Mouse (Mus musculus) forebrain, embryonic 11.5 days (tissue): Measurements from ENCODE around the gene Oasl2. TPM values are rescaled to one million over a fixed set of nuclear protein-coding genes. Genes with fewer than 3 reads are reported as not detected.
"Not testable (repeated sequence)": the region's sequence is repeated elsewhere in the genome, so short reads cannot be mapped to it uniquely, and the experiment has no call there.

Source experiments
- ATAC-seq: fragments of 200-750 bp; cut with Nextera tagmentation; replicated peaks from 2 replicates; pipeline ENCODE4 v1.8.0; 2017; ENCODE audit warnings: moderate TSS enrichment; ENCODE audit not compliant: low FRiP score
- DNase-seq: peaks from one replicate; pipeline ENCODE4 v3.0.0-alpha.2; 2017; ENCODE audit warnings: low spot score
- H3K27ac ChIP-seq: fragments of 300-500 bp; sonication (generic); 2 replicates; pipeline ENCODE4 v1.5.1; 2014; ENCODE audit warnings: low read depth, low read length
- H3K27me3 ChIP-seq: fragments of 300-500 bp; sonication (generic); 2 replicates; pipeline ENCODE4 v1.6.1; 2014; ENCODE audit warnings: mild to moderate bottlenecking, low read length, mixed read lengths; ENCODE audit not compliant: control insufficient read depth, insufficient read depth
- H3K36me3 ChIP-seq: fragments of 300-500 bp; sonication (generic); 2 replicates; pipeline ENCODE4 v1.6.1; 2014; ENCODE audit warnings: mild to moderate bottlenecking, low read length, moderate library complexity, mixed read lengths; ENCODE audit not compliant: control insufficient read depth, insufficient read depth
- H3K4me1 ChIP-seq: fragments of 300-500 bp; sonication (generic); replicated peaks from 2 replicates; pipeline ENCODE4 v1.6.1; 2014; ENCODE audit warnings: low read length, mixed read lengths; ENCODE audit not compliant: control insufficient read depth, insufficient read depth
- H3K4me2 ChIP-seq: fragments of 300-500 bp; sonication (generic); 2 replicates; pipeline ENCODE4 v1.6.1; 2014; ENCODE audit warnings: low read depth, mild to moderate bottlenecking, low read length, moderate library complexity, mixed read lengths; ENCODE audit not compliant: severe bottlenecking
- H3K4me3 ChIP-seq: fragments of 300-500 bp; sonication (generic); 2 replicates; pipeline ENCODE4 v1.5.1; 2014; ENCODE audit warnings: low read depth, low read length
- H3K9ac ChIP-seq: fragments of 300-500 bp; sonication (generic); 2 replicates; pipeline ENCODE4 v1.6.1; 2014; ENCODE audit warnings: low read length
- H3K9me3 ChIP-seq: fragments of 300-500 bp; sonication (generic); 2 replicates; pipeline ENCODE4 v1.6.1; 2016; ENCODE audit warnings: low read length, mixed read lengths; ENCODE audit not compliant: control insufficient read depth
- WGBS: fragments of 180-500 bp; shearing (Covaris S2); extraction: QIAGEN DNeasy Blood & Tissue Kit; methylation state at CpG from one replicate; pipeline ENCODE4 v1.1.7; 2014; 5-methylcytosine and 5-hydroxymethylcytosine counted together
- polyA plus RNA-seq: library from polyadenylated mRNA; unstranded; fragments of >200 nt; fragmentation: Nextera tagmentation; extraction: Ambion mirVana; gene quantifications from 2 replicates; pipeline ENCODE4 v1.2.1, GENCODE M21; 2014

Oasl2 gene
- polyA plus RNA-seq, 1 experiment from 2014 or later: 1.4 TPM

GRCm38 (mm10) chr5:114875858-114876257 is 20.9 kb upstream of the Oasl2 start:
- WGBS: 60% methylated on average over 6 of the region's 6 CpGs
- H3K9me3 ChIP-seq: no peaks in the 10 kb centered on the region
- DNase-seq: no peak
- H3K27me3 ChIP-seq: no peaks in the 10 kb centered on the region
- H3K27ac ChIP-seq: no peak overlapping the region
- peaks cover 8% of the 10 kb centered on the region for H3K4me1 ChIP-seq
- H3K4me2 ChIP-seq: no peak overlapping the region
- peak overlapping the region; percentile 12; the same call in 1 of the 2 replicates for H3K9ac ChIP-seq
- ATAC-seq: no peak
- H3K36me3 ChIP-seq: no peaks in the 10 kb centered on the region
- no peak overlapping the region for H3K4me3 ChIP-seq

- Histone ChIP-seq H3K9me3 (no peaks in the 10 kb centered on the region), H3K36me3 (no peaks in the 10 kb centered on the region), H3K4me3 (no peak overlapping the region), H3K27me3 (no peaks in the 10 kb centered on the region), H3K27ac (no peak overlapping the region), H3K4me2 (no peak overlapping the region), H3K4me1 (peaks cover 8% of the 10 kb centered on the region), H3K9ac (peak overlapping the region; percentile 12; the same call in 1 of the 2 replicates)
- WGBS: 9% methylated on average over 6 of the region's 6 CpGs
- ATAC-seq: no peak
- peak; percentile 53 for DNase-seq
Measured at GRCm38 (mm10) chr5:114876331-114876730, 20.4 kb upstream of the Oasl2 start.

GRCm38 (mm10) chr5:114877487-114877886 is 19.2 kb upstream of the Oasl2 start:
- Histone ChIP-seq H3K27me3 (no peaks in the 10 kb centered on the region), H3K27ac (no peak overlapping the region), H3K36me3 (no peaks in the 10 kb centered on the region), H3K9ac (no peak overlapping the region), H3K4me1 (peaks cover 8% of the 10 kb centered on the region), H3K4me2 (no peak overlapping the region), H3K9me3 (no peaks in the 10 kb centered on the region), H3K4me3 (no peak overlapping the region)
- DNase-seq: no peak
- 69% methylated on average over 7 of the region's 7 CpGs for WGBS
- no peak for ATAC-seq

GRCm38 (mm10) chr5:114879399-114879798 is 17.3 kb upstream of the Oasl2 start:
- H3K9ac ChIP-seq: no peak overlapping the region
- no peak for DNase-seq
- WGBS: 73% methylated on average over 13 of the region's 13 CpGs

GRCm38 (mm10) chr5:114882319-114882718 is 14.4 kb upstream of the Oasl2 start:
- not testable (repeated sequence) for H3K4me1 ChIP-seq, H3K4me2 ChIP-seq, DNase-seq, H3K9me3 ChIP-seq, H3K9ac ChIP-seq, ATAC-seq, H3K27ac ChIP-seq, H3K36me3 ChIP-seq, H3K4me3 ChIP-seq, H3K27me3 ChIP-seq
- whole genome bisulfite sequencing: 83% methylated on average over 6 of the region's 7 CpGs

More at GRCm38 (mm10) chr5:114879399-114879798, 17.3 kb upstream of the Oasl2 start:
- ATAC-seq: no peak
- H3K4me3 ChIP-seq: no peak overlapping the region
- no peak overlapping the region for H3K27ac ChIP-seq
- H3K9me3 ChIP-seq: no peaks in the 10 kb centered on the region
- no peaks in the 10 kb centered on the region for H3K36me3 ChIP-seq
- H3K4me1 ChIP-seq: peaks cover 8% of the 10 kb centered on the region
- no peak overlapping the region for H3K4me2 ChIP-seq
- no peaks in the 10 kb centered on the region for H3K27me3 ChIP-seq

- no peak for DNase-seq
Measured at GRCm38 (mm10) chr5:114883022-114883421, 13.7 kb upstream of the Oasl2 start.

GRCm38 (mm10) chr5:114886801-114887200 is 9.9 kb upstream of the Oasl2 start:
- no peak overlapping the region for H3K27ac ChIP-seq
- H3K9ac ChIP-seq: no peak overlapping the region
- H3K4me3 ChIP-seq: no peak overlapping the region
- DNase-seq: no peak
- H3K27me3 ChIP-seq: no peaks in the 10 kb centered on the region
- no peak for ATAC-seq
- 86% methylated on average over 6 of the region's 6 CpGs for WGBS
- no peaks in the 10 kb centered on the region for H3K9me3 ChIP-seq
- no peaks in the 10 kb centered on the region for H3K4me1 ChIP-seq
- no peak overlapping the region for H3K4me2 ChIP-seq
- H3K36me3 ChIP-seq: no peaks in the 10 kb centered on the region

More at GRCm38 (mm10) chr5:114883022-114883421, 13.7 kb upstream of the Oasl2 start:
- 91% methylated on average over 11 of the region's 11 CpGs for WGBS
- Histone ChIP-seq H3K36me3 (no peaks in the 10 kb centered on the region), H3K9me3 (no peaks in the 10 kb centered on the region), H3K4me1 (peaks cover 1% of the 10 kb centered on the region), H3K4me2 (no peak overlapping the region), H3K4me3 (no peak overlapping the region), H3K27me3 (no peaks in the 10 kb centered on the region), H3K27ac (no peak overlapping the region), H3K9ac (no peak overlapping the region)
- no peak for ATAC-seq

GRCm38 (mm10) chr5:114888995-114889394 is 7.7 kb upstream of the Oasl2 start:
- no peaks in the 10 kb centered on the region for H3K36me3 ChIP-seq
- no peak overlapping the region for H3K9ac ChIP-seq
- no peak overlapping the region for H3K27ac ChIP-seq
- no peak overlapping the region for H3K4me2 ChIP-seq
- no peaks in the 10 kb centered on the region for H3K27me3 ChIP-seq
- 80% methylated on average over 2 of the region's 2 CpGs for WGBS
- H3K9me3 ChIP-seq: no peaks in the 10 kb centered on the region
- ATAC-seq (no peak), DNase-seq (no peak)
- H3K4me1 ChIP-seq: no peaks in the 10 kb centered on the region
- no peak overlapping the region for H3K4me3 ChIP-seq

- Histone ChIP-seq H3K4me1 (no peaks in the 10 kb centered on the region), H3K27me3 (no peaks in the 10 kb centered on the region), H3K4me3 (no peak overlapping the region), H3K9me3 (no peaks in the 10 kb centered on the region), H3K4me2 (no peak overlapping the region), H3K36me3 (no peaks in the 10 kb centered on the region), H3K9ac (no peak overlapping the region), H3K27ac (no peak overlapping the region)
- WGBS: 91% methylated on average over 4 of the region's 4 CpGs
- DNase-seq (no peak), ATAC-seq (no peak)
Measured at GRCm38 (mm10) chr5:114895542-114895941, 1.2 kb upstream of the Oasl2 start.
